ENCODE assay signal across 8 mouse cellular contexts in genomic region chr2:31460025-31460571, GRCm38 (mm10). TPM values are rescaled to one million over a fixed set of nuclear protein-coding genes. Genes with fewer than 3 reads are reported as not detected.
DNase-seq lines count a peak whose midpoint lies in the region; ATAC-seq lines count a peak whose summit lies in the region.

No protein-coding gene starts in this region.

- peaks cover 3% of the 10 kb centered on the region for H3K4me1 ChIP-seq in heart, embryonic 11.5 days (ENCODE audit: control insufficient read depth, insufficient read depth, low read length)
- peaks cover 25% of the 10 kb centered on the region for H3K4me1 ChIP-seq in heart, embryonic 15.5 days (replicated peaks)

- H3K36me3 ChIP-seq in heart, embryonic 11.5 days (ENCODE audit: control insufficient read depth, insufficient read depth, low read length): no peaks in the 10 kb centered on the region
- no peaks in the 10 kb centered on the region for H3K36me3 ChIP-seq in heart, embryonic 15.5 days

- no peak overlapping the region for H3K27ac ChIP-seq in heart, embryonic 11.5 days (ENCODE audit: low read depth, low read length)
- no peak overlapping the region for H3K27ac ChIP-seq in heart, embryonic 15.5 days

- peak overlapping the region; percentile 42 for H3K4me3 ChIP-seq in heart, embryonic 11.5 days (ENCODE audit: low read depth, low read length)
- peak overlapping the region; percentile 37 for H3K4me3 ChIP-seq in heart, embryonic 15.5 days

- peak overlapping the region; percentile 77 for H3K4me2 ChIP-seq in heart, embryonic 11.5 days
- peak overlapping the region; percentile 66 for H3K4me2 ChIP-seq in heart, embryonic 15.5 days

- peaks cover 62% of the 10 kb centered on the region for H3K27me3 ChIP-seq in heart, embryonic 11.5 days (ENCODE audit: control insufficient read depth, insufficient read depth, low read length)
- H3K27me3 ChIP-seq in heart, embryonic 15.5 days: peaks cover 52% of the 10 kb centered on the region

- WGBS in heart, embryonic 11.5 days (ENCODE audit: insufficient replicate concordance): 1% methylated on average over 48 of the region's 48 CpGs
- 2% methylated on average over 48 of the region's 48 CpGs for WGBS in heart, embryonic 15.5 days

- 0 out of 2 replicates have a peak, but pooled peaks have one; percentile 11 for ATAC-seq in heart, embryonic 11.5 days (replicated peaks; ENCODE audit: insufficient number of reproducible peaks, low FRiP score, low TSS enrichment)
- peak; percentile 54 for ATAC-seq in heart, embryonic 15.5 days (replicated peaks; ENCODE audit: insufficient number of reproducible peaks, insufficient read depth, low FRiP score, low read depth)
- peak; percentile 62 for ATAC-seq in megakaryocyte, adult 5-6 weeks (ENCODE audit: poor library complexity, severe bottlenecking)

- DNase-seq in heart, postnatal 36 days: no peak
- peak; percentile 79 for DNase-seq in adrenal gland, postnatal 14 days
- peak; percentile 62 for DNase-seq in kidney, postnatal 14 days
- peak; percentile 24 to 54 for DNase-seq in spleen, postnatal 14 days (ENCODE audit: low spot score in 2 of 2)
- DNase-seq in cerebellum, adult 11 months: no peak

- H3K9me3 ChIP-seq in heart, embryonic 11.5 days (replicated peaks; ENCODE audit: control insufficient read depth, low read length): no peaks in the 10 kb centered on the region
- H3K9me3 ChIP-seq in heart, embryonic 15.5 days (replicated peaks): no peaks in the 10 kb centered on the region

- intact Hi-C loops in heart, postnatal 36 days (cut with DNase I): no loop called here

- H3K9ac ChIP-seq in heart, embryonic 11.5 days (ENCODE audit: low read depth, low read length): no peak overlapping the region
- no peak overlapping the region for H3K9ac ChIP-seq in heart, embryonic 15.5 days

RNA-seq across cellular contexts. Expression of gene Ass1, which starts 9.9 kb away (rescaled TPM):
- polyA plus RNA-seq in heart, embryonic 11.5 days (2014; fragmentation: Nextera tagmentation; extraction: Ambion mirVana): 8.8 and 9.0 TPM in 2 replicates
- total RNA-seq in heart, postnatal 36 days (2021): 1 to 10 TPM; 3.9 to 6.8 TPM
- total RNA-seq in adrenal gland, postnatal 14 days (2021): 46.9 and 410 TPM in 2 replicates
- 7.7 and 15.5 TPM in 2 replicates for polyA plus RNA-seq in heart, embryonic 15.5 days (2015; fragmentation: Nextera tagmentation; extraction: Ambion mirVana)
- total RNA-seq in megakaryocyte, adult 5-6 weeks (2015): 137 and 147 TPM in 2 replicates
- total RNA-seq in megakaryocyte, adult 5-6 weeks (2017): 184 and 194 TPM in 2 replicates

Comparison
In these comparisons a context has a peak if more than half of its experiments do, and no peak if none do; other contexts are left out.
1. ATAC-seq: peak in every context shown above with its lines; median percentile 62 in megakaryocyte, adult 5-6 weeks; 54 in heart, embryonic 15.5 days; 11 in heart, embryonic 11.5 days.
2. DNase-seq: peak in adrenal gland, postnatal 14 days (single experiment), kidney, postnatal 14 days (single experiment) and spleen, postnatal 14 days (2 of 2); none in heart, postnatal 36 days (0 of 2) and cerebellum, adult 11 months (single experiment).